Mouse (Mus musculus): ENCODE measurements around the gene Crabp2. TPM values are rescaled to one million over a fixed set of nuclear protein-coding genes. Genes with fewer than 3 reads are reported as not detected.
"Not testable (repeated sequence)": the region's sequence is repeated elsewhere in the genome, so short reads cannot be mapped to it uniquely, and the experiment has no call there.

Gene Crabp2
- total RNA-seq (2022): 1 to 10 TPM; 3.9 to 5.9 (median 4.7) TPM

- no peak for DNase-seq (ENCODE audit: low spot score in 2 of 2)
These were observed at the start of gene Crabp2 for GRCm38 (mm10) chr3:87948378-87949265. Gene Crabp2 (plus strand): TSS chr3:87948666.

- DNase-seq (ENCODE audit: low spot score in 2 of 2): no peak
These were observed 49.2 kb upstream of the Crabp2 start for GRCm38 (mm10) chr3:87899266-87899665.

GRCm38 (mm10) chr3:87899776-87900175 is 48.7 kb upstream of the Crabp2 start:
- no peak for DNase-seq (ENCODE audit: low spot score in 2 of 2)

GRCm38 (mm10) chr3:87901036-87901624 is 47.3 kb upstream of the Crabp2 start:
- DNase-seq (ENCODE audit: low spot score in 2 of 2): no peak

DNA sequence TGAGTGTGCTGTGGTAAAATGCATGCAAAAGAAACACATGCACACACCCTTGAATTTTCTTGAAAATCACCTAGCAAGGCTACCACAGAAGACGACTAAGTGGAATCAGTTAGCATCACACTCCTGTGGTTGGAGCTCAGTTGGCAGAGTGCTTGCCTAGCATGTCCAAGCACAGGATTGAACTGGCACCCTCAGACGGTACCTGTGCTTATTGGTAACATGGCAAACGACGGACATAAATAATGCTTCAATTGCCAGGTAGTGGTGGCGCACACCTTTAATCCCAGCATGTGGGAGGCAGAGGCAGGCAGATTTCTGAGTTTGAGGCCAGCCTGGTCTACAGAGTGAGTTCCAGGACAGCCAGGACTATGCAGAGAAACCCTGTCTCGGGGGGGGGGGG is 46.5 kb upstream of the Crabp2 start:
- not testable (repeated sequence) for DNase-seq (ENCODE audit: low spot score in 2 of 2)

- DNase-seq (ENCODE audit: low spot score in 2 of 2): no peak
These were observed 44.6 kb upstream of the Crabp2 start for GRCm38 (mm10) chr3:87903821-87904220.

GRCm38 (mm10) chr3:87905880-87906485 is 42.5 kb upstream of the Crabp2 start, which contains the start of gene Hdgf:
Gene Hdgf (plus strand): TSS chr3:87906321.
- DNase-seq (ENCODE audit: low spot score in 2 of 2): peak; percentile 90 to 92

- DNase-seq (ENCODE audit: low spot score in 2 of 2): peak in 1 of 2 experiments; percentile 45
These were observed 41.9 kb upstream of the Crabp2 start for GRCm38 (mm10) chr3:87906601-87906980.

GRCm38 (mm10) chr3:87906981-87907857 is 41.2 kb upstream of the Crabp2 start:
- DNase-seq (ENCODE audit: low spot score in 2 of 2): no peak

- DNase-seq (ENCODE audit: low spot score in 2 of 2): no peak
These were observed 40.6 kb upstream of the Crabp2 start for GRCm38 (mm10) chr3:87907906-87908305.

GRCm38 (mm10) chr3:87909381-87909780 is 39.1 kb upstream of the Crabp2 start:
- no peak for DNase-seq (ENCODE audit: low spot score in 2 of 2)

DNA sequence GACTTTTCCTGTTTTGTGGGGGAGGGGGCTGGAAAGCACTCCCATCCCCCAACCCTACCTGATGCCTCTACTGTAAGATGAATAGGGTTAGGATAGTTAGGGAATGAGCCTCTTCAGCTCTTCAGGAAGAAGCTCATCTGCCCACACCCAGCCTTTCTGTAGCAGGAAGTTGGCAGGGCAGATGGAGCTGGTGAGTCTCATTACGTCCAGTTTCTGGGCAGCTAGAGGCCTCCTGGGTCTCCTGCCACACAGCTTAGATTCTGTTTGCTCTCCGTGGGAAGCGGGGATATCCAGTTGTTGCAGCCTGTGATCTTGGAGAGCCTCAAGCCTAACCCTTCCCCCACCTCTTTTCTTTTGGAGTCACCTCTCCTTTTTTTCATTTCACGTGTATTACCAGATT is 38.6 kb upstream of the Crabp2 start:
- peak in 1 of 2 experiments; percentile 3 for DNase-seq (ENCODE audit: low spot score in 2 of 2)

- peak; percentile 39 to 66 for DNase-seq (ENCODE audit: low spot score in 2 of 2)
These were observed 37.8 kb upstream of the Crabp2 start for GRCm38 (mm10) chr3:87910573-87911141.

GRCm38 (mm10) chr3:87913491-87913890 is 35.0 kb upstream of the Crabp2 start:
- no peak for DNase-seq (ENCODE audit: low spot score in 2 of 2)

DNA sequence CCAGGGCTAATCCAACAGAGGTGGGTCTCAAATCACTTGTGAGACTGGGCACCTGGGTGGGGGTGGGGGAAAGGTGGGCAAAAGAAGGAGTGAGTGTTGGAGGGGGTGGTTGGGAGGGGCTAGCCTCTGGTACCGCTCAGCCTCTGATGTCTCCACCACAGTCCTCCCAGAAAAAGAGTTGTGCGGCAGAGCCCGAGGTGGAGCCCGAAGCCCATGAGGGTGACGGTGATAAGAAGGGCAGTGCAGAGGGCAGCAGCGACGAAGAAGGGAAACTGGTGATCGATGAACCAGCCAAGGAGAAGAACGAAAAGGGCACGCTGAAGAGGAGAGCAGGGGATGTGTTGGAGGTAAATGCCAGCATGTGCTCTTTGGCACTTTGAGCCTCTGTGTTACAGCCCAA is 34.6 kb upstream of the Crabp2 start:
- DNase-seq (ENCODE audit: low spot score in 2 of 2): no peak

DNA sequence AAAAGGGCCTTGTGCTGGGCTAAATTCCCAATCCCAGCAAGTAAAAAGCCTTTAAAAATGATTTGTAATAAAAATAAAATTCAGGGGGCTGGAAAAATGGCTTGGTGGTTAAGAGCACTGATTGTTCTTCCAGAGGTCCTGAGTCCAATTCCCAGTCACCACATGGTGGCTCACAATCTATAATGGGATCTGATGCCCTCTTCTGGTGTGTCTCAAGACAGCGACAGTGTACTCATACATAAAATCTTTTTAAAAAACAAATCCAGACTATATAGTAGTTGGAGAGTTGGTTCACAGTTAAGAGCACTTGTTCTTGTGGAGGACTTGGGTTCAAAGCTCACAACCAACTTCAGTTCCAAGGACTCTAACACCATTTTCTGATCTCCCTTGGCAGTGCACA is 31.5 kb upstream of the Crabp2 start:
- DNase-seq (ENCODE audit: low spot score in 2 of 2): no peak

DNA sequence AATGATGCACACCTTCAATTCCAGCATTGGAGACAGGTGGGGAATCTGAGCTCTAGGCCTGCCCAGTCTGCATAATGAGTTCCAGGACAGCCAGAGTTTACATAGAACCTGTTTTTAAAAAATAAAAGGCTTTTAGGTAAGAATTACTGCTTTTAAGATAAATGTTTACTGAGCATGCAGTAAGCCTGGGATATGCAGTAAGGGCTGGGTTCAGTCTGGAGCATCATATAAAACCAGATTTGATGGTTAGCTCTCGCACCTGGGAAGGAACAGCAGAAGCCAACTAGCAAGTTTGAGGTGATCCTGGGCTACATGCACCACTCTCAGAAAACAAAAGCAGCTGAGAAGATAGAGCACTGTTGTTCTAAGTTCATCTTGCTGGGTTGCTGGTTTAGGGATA is 29.9 kb upstream of the Crabp2 start:
- no peak for DNase-seq (ENCODE audit: low spot score in 2 of 2)

- DNase-seq (ENCODE audit: low spot score in 2 of 2): peak; percentile 88 to 93
These were observed 28.9 kb upstream of the Crabp2 start, which contains the start of gene Mrpl24 for GRCm38 (mm10) chr3:87919336-87920108. Gene Mrpl24 (plus strand): TSS chr3:87919506.

DNA sequence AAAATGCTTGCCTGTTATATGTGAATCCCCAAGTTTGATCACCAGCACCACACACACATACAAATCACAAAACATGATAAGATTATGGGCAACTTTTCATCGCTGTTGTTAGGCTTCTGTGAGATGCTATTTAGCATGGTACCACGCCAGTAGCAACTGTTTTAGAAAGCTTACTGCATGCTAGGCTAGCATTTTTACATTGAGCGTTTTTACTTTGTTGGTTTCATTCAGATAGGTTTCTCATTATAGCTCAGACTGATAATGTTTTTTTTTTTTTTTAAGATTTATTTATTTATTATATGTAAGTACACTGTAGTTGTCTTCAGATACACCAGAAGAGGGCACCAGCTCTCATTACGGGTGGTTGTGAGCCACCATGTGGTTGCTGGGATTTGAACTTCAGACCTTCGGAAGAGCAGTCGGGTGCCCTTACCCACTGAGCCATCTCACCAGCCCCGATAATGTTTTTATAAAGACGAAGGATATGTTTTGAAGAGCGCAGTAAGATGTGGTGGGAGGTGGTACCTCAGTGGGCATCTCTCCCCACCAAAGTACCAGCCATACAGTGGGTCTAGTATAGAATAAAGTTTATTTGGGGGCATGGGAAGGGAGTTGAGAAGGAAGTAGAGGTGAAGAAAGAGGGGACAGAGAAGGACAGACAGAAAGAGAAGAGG is 28.1 kb upstream of the Crabp2 start:
- no peak for DNase-seq (ENCODE audit: low spot score in 2 of 2)
